Mouse (Mus musculus) gastrocnemius, adult 2 months (tissue): Measurements from ENCODE around the gene Gm28635. TPM values are rescaled to one million over a fixed set of nuclear protein-coding genes. Genes with fewer than 3 reads are reported as not detected.
A peak's percentile ranks its signal among the peaks of the same experiment; 100 is the strongest.

Experiments used
- DNase-seq: peaks from one replicate; pipeline ENCODE4 v3.0.0; 2022
- H3K27ac ChIP-seq: fragments of 200-600 bp; 2 replicates; pipeline ENCODE4 v1.8.1; 2022; ENCODE audit warnings: mild to moderate bottlenecking
- H3K4me3 ChIP-seq: fragments of 200-600 bp; 2 replicates; pipeline ENCODE4 v1.8.1; 2022; ENCODE audit warnings: mild to moderate bottlenecking, moderate library complexity
- CTCF ChIP-seq: fragments of 200-600 bp; IDR thresholded peaks from 2 replicates; pipeline ENCODE4 v1.8.1; 2022; ENCODE audit warnings: antibody characterized with exemption, mild to moderate bottlenecking, moderate library complexity
- intact Hi-C: fragments of 180-260 bp; cut with DNase I; formaldehyde crosslinking; loops from one replicate; pipeline ENCODE4 v1.15.1; 2025
- total RNA-seq, 2 experiments: library from RNA; stranded (reverse); gene quantifications; 2 replicates each; pipeline ENCODE4 v1.2.3; 2021

The Gm28635 gene
- total RNA-seq, 2 experiments from 2014 or later, result 1.1 to 1.9 TPM

GRCm38 (mm10) chr2:84597123-84597522, 80.7 kb downstream of the Gm28635 start:
- intact Hi-C loops, result no loop called here
- no peak for TF ChIP-seq CTCF
- Histone ChIP-seq H3K4me3 (no peak overlapping the region), H3K27ac (no peak overlapping the region)
- no peak for DNase-seq

- no peak overlapping the region for H3K4me3 ChIP-seq
- intact Hi-C loops, result no loop called here
- no peak for TF ChIP-seq CTCF
- DNase-seq, result no peak
- no peak overlapping the region for H3K27ac ChIP-seq
Measured at GRCm38 (mm10) chr2:84592801-84593200, 85.0 kb downstream of the Gm28635 start.

- no peak for TF ChIP-seq CTCF
- no peak overlapping the region for H3K4me3 ChIP-seq
- H3K27ac ChIP-seq, result no peak overlapping the region
- no peak for DNase-seq
- intact Hi-C loops, result no loop called here
Measured at GRCm38 (mm10) chr2:84585700-84586099, 92.1 kb downstream of the Gm28635 start.

- H3K27ac ChIP-seq, result no peak overlapping the region
- TF ChIP-seq CTCF, result no peak
- DNase-seq, result no peak
- no peak overlapping the region for H3K4me3 ChIP-seq
- intact Hi-C loops, result no loop called here
Measured at GRCm38 (mm10) chr2:84582286-84582685, 95.6 kb downstream of the Gm28635 start.

- DNase-seq, result no peak
- intact Hi-C loops, result no loop called here
- H3K27ac ChIP-seq, result no peak overlapping the region
- H3K4me3 ChIP-seq, result no peak overlapping the region
- peak; percentile 48; the same call in 1 of the 2 replicates for TF ChIP-seq CTCF
Measured at GRCm38 (mm10) chr2:84581208-84581607, 96.6 kb downstream of the Gm28635 start.

- DNase-seq, result no peak
- no peak for TF ChIP-seq CTCF
- Histone ChIP-seq H3K27ac (no peak overlapping the region), H3K4me3 (no peak overlapping the region)
- intact Hi-C loops, result no loop called here
Measured at GRCm38 (mm10) chr2:84579311-84579710, 98.5 kb downstream of the Gm28635 start.

- intact Hi-C loops, result no loop called here
- Histone ChIP-seq H3K4me3 (no peak overlapping the region), H3K27ac (no peak overlapping the region)
- no peak for TF ChIP-seq CTCF
- DNase-seq, result no peak
Measured at GRCm38 (mm10) chr2:84574130-84574529, 103.7 kb downstream of the Gm28635 start.

GRCm38 (mm10) chr2:84556888-84557514, 120.8 kb downstream of the Gm28635 start:
- Histone ChIP-seq H3K27ac (no peak overlapping the region), H3K4me3 (peak overlapping the region; percentile 61)
- no peak for DNase-seq
- intact Hi-C loops, result no loop called here
- peak; percentile 46 for TF ChIP-seq CTCF

Other genes starting within 250 kb of the Gm28635 start
- gene Tfpi, start 201.3 kb downstream of the Gm28635 start, total RNA-seq, result 1 to 10 TPM; 2.1 to 2.2 TPM
- gene Ctnnd1, start 27.3 kb downstream of the Gm28635 start, total RNA-seq, result 10 to 100 TPM; 25.8 to 35.1 TPM
- not detected for gene Btbd18, start 19.0 kb downstream of the Gm28635 start, total RNA-seq
- 10 to 100 TPM; 10.7 to 16.4 TPM for gene Selenoh, start 7.3 kb downstream of the Gm28635 start, total RNA-seq
- 1 to 10 TPM; 6.8 to 7.9 TPM for gene Med19, start 361 bp upstream of the Gm28635 start, total RNA-seq
- 10 to 100 TPM; 34.9 to 73.4 TPM for gene Tmx2, start 1.1 kb upstream of the Gm28635 start, total RNA-seq
- gene Zdhhc5, start 37.1 kb upstream of the Gm28635 start, total RNA-seq, result 10 to 100 TPM; 71.9 to 75.1 TPM
- gene Clp1, start 49.3 kb upstream of the Gm28635 start, total RNA-seq, result 1 to 10 TPM; 4.2 to 5.2 TPM
- gene Ypel4, start 56.0 kb upstream of the Gm28635 start, total RNA-seq, result under 1 TPM; 0.33 to 0.86 TPM
- not detected for gene Gm19426, start 65.6 kb upstream of the Gm28635 start, total RNA-seq
- 10 to 100 TPM; 52.3 to 82.6 TPM for gene Serping1, start 97.4 kb upstream of the Gm28635 start, total RNA-seq
- gene Ube2l6, start 120.8 kb upstream of the Gm28635 start, total RNA-seq, result 1 to 10 TPM; 2.0 to 3.8 TPM
- 100 to 1,000 TPM in 1 of 2 experiments, 10 to 100 TPM in 1; 53.0 to 125 TPM for gene Smtnl1, start 144.6 kb upstream of the Gm28635 start, total RNA-seq
- gene Timm10, start 149.0 kb upstream of the Gm28635 start, total RNA-seq, result 10 to 100 TPM; 42.0 to 57.7 TPM
- gene Slc43a1, start 160.8 kb upstream of the Gm28635 start, total RNA-seq, result 10 to 100 TPM in 1 of 2 experiments, 1 to 10 TPM in 1; 6.3 to 11.6 TPM
- gene Rtn4rl2, start 208.7 kb upstream of the Gm28635 start, total RNA-seq, result under 1 TPM; 0.28 to 0.41 TPM